Mouse (Mus musculus) cerebellum, adult 2 months (tissue): ENCODE results near the gene Cdh15. TPM values are rescaled to one million over a fixed set of nuclear protein-coding genes. Genes with fewer than 3 reads are reported as not detected.

Experiments used
- DNase-seq, 2 experiments: peaks; one replicate each; pipeline ENCODE4 v3.0.0; 2021
- H3K27ac ChIP-seq: fragments of 200-500 bp; 2 replicates; pipeline ENCODE4 v1.5.1; 2012; ENCODE audit warnings: low read length, control low read depth, inconsistent platforms; ENCODE audit not compliant: insufficient read depth
- H3K27me3 ChIP-seq: fragments of 200-500 bp; 2 replicates; pipeline ENCODE4 v1.6.1; 2012; ENCODE audit warnings: inconsistent platforms, mild to moderate bottlenecking, low read length, moderate library complexity; ENCODE audit not compliant: control insufficient read depth, insufficient read depth
- H3K4me1 ChIP-seq: fragments of 200-500 bp; 2 replicates; pipeline ENCODE4 v1.6.1; 2011; ENCODE audit warnings: low read length; ENCODE audit not compliant: control insufficient read depth, insufficient read depth
- H3K4me3 ChIP-seq: fragments of 200-500 bp; replicated peaks from 2 replicates; pipeline ENCODE3; 2011; ENCODE audit warnings: mild to moderate bottlenecking, low read depth, low read length, control low read depth; ENCODE audit not compliant: insufficient read depth
- CTCF ChIP-seq: fragments of 200-500 bp; IDR thresholded peaks from 2 replicates; pipeline ENCODE4 v1.5.1; 2011; ENCODE audit warnings: low read depth, mild to moderate bottlenecking, control low read depth, low read length, moderate library complexity, borderline replicate concordance; ENCODE audit not compliant: insufficient read depth
- POLR2A ChIP-seq: fragments of 200-500 bp; IDR thresholded peaks from 2 replicates; pipeline ENCODE4 v1.6.1; 2011; ENCODE audit warnings: low read length, control low read depth, borderline replicate concordance; ENCODE audit not compliant: insufficient read depth
- WGBS: fragments of 180-500 bp; shearing (Covaris S2); methylation state at CpG from one replicate; pipeline ENCODE4 v1.1.7; 2018; 5-methylcytosine and 5-hydroxymethylcytosine counted together
- polyA plus RNA-seq: library from polyadenylated mRNA; depleted of rRNA; stranded (reverse); fragments of >200 nt; gene quantifications from 2 replicates; pipeline ENCODE4 v1.2.3, GENCODE M21; 2012; rRNA removed

Cdh15 gene
- polyA plus RNA-seq, 1 experiment: 26.5 TPM

DNA sequence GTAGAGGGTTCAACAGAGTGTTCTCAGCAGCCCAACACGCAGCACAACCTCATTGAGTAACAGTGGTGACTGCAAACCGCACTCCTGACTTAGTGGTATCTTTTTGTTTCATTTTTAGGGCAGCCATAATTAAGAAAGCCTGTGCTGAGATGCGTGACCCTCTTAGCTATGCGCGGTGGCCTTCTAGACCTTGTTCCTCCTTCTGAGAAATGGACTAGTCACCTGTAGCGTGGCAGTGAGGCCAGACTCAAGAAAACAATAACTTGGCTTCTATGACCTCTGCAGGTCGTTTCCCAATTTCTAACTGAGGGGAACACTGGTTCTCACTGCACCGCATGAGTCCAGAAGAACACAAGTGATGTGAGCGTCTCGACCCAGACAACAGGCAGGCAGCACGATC lies 56.7 kb downstream of the Cdh15 start:
- WGBS: 75% methylated on average over 11 of the region's 11 CpGs
- peak overlapping the region; percentile 68 for H3K27ac ChIP-seq

DNA sequence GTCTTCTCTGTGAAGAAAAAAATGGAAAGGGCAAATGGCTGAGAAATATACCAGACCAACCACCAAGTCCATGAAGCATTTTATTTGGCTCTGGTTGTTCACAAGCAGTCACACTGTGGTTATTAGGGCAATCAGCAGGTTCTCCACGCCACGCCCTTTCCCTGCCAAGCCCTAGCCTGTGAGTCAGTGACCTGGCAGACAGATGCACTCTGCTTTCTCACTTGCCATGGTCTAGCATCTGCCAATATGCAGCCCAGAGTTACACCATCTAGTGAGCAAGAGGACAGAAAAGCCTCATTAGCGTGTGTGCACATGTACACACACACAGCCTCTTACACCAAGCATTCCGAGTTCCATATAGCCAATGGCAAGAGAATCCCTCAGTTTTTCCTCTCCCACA lies 57.6 kb downstream of the Cdh15 start:
- peak; percentile 70 to 84 for DNase-seq
- Histone ChIP-seq H3K27ac (peak overlapping the region; percentile 80), H3K27me3 (no peaks in the 10 kb centered on the region), H3K4me3 (no peak overlapping the region), H3K4me1 (peaks cover 66% of the 10 kb centered on the region)
- TF ChIP-seq POLR2A (no peak), CTCF (no peak)
- WGBS: 16% methylated on average over 4 of the region's 4 CpGs

More for the DNA sequence above, 56.7 kb downstream of the Cdh15 start:
- H3K4me1 ChIP-seq: peaks cover 65% of the 10 kb centered on the region
- no peak for DNase-seq
- H3K4me3 ChIP-seq: no peak overlapping the region
- H3K27me3 ChIP-seq: no peaks in the 10 kb centered on the region
- TF ChIP-seq POLR2A (no peak), CTCF (no peak)

DNA sequence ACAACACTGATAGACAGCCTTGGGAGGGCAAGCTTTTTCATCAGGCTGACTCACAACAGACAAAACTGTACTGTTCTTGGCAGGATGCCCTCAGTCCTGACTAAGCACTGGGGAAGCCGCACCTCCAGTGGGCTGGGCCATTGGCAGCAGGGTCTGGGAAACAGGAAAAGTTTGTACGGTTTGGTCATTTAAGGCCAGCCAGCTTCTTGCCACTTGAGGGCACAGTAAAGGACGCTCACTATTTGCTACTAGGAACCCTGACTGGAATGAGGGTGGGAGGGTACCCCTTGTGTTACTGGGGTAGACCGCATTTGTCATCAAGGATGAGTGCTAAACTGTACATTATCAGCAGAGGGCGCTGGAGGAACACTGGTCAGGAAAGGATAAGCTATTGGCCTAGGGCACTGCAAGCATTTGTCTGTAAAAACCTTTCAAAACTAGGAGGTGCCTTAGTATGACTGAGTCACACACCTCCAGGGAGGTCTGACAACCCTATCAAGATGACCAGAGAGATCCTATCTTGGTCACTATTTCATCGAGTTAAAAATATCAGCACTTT lies 58.8 kb downstream of the Cdh15 start:
- Histone ChIP-seq H3K27ac (peak overlapping the region; percentile 79), H3K4me1 (peaks cover 60% of the 10 kb centered on the region), H3K27me3 (no peaks in the 10 kb centered on the region), H3K4me3 (no peak overlapping the region)
- no peak for TF ChIP-seq POLR2A
- TF ChIP-seq CTCF: peak; percentile 86
- 8% methylated on average over 6 of the region's 6 CpGs for WGBS
- DNase-seq: peak; percentile 87 to 91

DNA sequence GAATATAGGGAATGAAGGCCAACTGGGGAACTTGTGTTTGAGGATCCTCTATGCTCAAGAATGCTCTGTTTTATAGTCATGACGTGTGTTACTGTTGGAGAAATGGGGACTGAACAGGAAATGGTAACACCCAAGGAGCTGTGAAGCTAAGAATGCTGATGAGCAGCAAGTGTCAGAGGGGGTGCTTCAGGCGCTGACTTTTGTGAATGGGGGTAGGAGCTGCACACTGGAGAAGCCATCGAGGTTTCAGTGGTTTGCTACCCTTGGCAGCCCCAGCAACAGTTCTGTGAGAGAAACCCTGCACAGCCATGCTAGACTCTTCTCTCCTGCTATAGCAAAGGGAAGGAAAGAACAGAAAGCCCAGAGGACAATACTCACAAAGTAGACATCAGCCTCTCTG lies 64.4 kb downstream of the Cdh15 start:
- peak overlapping the region; percentile 73 for H3K27ac ChIP-seq
- DNase-seq: no peak
- peaks cover 52% of the 10 kb centered on the region for H3K4me1 ChIP-seq
- TF ChIP-seq POLR2A (no peak), CTCF (no peak)
- no peak overlapping the region for H3K4me3 ChIP-seq
- H3K27me3 ChIP-seq: no peaks in the 10 kb centered on the region
- 54% methylated on average over 3 of the region's 3 CpGs for WGBS

DNA sequence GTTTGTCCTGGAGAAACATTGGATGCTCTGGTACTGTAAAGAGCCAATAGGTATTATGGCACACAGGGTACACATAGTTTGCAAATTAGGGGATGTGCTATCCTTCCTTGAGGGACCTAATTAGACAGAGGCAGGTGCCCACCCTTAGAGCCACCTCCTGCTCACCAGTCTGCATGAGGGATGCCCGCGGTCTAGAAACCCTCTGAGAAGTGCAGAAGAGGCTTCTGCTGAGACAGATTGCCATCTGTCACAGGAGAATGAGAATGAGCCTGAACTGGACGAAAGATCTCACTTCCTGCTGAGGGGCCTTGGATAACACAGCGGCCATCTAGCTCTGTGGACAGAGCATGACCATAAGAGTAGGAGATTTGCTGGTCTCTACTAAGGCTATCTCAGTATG lies 65.1 kb downstream of the Cdh15 start:
- H3K4me3 ChIP-seq: no peak overlapping the region
- peaks cover 51% of the 10 kb centered on the region for H3K4me1 ChIP-seq
- H3K27me3 ChIP-seq: no peaks in the 10 kb centered on the region
- peak overlapping the region; percentile 73 for H3K27ac ChIP-seq
- WGBS: 9% methylated on average over 4 of the region's 4 CpGs
- no peak for TF ChIP-seq POLR2A
- TF ChIP-seq CTCF: no peak
- DNase-seq: peak; percentile 60 to 78

DNA sequence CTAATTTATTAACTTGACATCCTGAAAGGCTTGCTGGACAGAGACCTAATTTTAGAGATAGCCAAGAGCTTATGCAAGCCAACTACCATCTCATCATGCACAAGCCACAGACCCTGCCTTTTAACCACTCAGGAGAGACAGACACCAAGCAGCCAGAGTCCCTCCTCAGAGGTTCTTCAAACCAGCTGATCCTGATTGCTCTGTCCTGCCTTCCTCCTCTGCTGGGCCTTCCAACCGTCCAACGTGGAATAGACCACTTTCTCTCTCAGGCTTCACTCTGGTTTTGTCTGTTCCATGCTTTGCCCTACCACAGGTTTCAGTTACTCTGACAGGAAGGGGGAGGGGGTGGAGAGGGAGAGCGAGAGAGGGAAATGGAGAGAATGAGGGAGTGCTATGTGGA lies 69.0 kb downstream of the Cdh15 start:
- no peak for DNase-seq
- Histone ChIP-seq H3K27me3 (no peaks in the 10 kb centered on the region), H3K27ac (peak overlapping the region; percentile 78), H3K4me3 (no peak overlapping the region), H3K4me1 (peaks cover 62% of the 10 kb centered on the region)
- no peak for TF ChIP-seq CTCF
- TF ChIP-seq POLR2A: no peak
- WGBS: 36% methylated on average over 3 of the region's 3 CpGs

Other genes with a start within 250 kb of the Cdh15 start
- gene Galns, start 236.5 kb upstream of the Cdh15 start, polyA plus RNA-seq: 8.5 and 8.7 TPM in 2 replicates
- 199 and 206 TPM in 2 replicates for gene Trappc2l, start 236.3 kb upstream of the Cdh15 start, polyA plus RNA-seq
- gene Pabpn1l, start 225.2 kb upstream of the Cdh15 start, polyA plus RNA-seq: not detected in 2 replicates
- 17.7 and 21.6 TPM in 2 replicates for gene Cbfa2t3, start 148.9 kb upstream of the Cdh15 start, polyA plus RNA-seq
- 33.0 and 33.6 TPM in 2 replicates for gene Acsf3, start 72.5 kb upstream of the Cdh15 start, polyA plus RNA-seq
- gene Ankrd11, start 194.3 kb downstream of the Cdh15 start, polyA plus RNA-seq: 104 and 105 TPM in 2 replicates
- 103 and 104 TPM in 2 replicates for gene Spg7, start 215.0 kb downstream of the Cdh15 start, polyA plus RNA-seq